Mouse (Mus musculus): ENCODE measurements at regions not wholly inside any gene's neighbourhood (a gene's known extent, or its start where the extent isn't known, plus 50 kb on each side); places are given as distances from the start of the nearest gene placed in this dataset.

GRCm38 (mm10) chr8:113007356-113007755, 437.5 kb downstream of the Cntnap4 start:
- no peak for TF ChIP-seq CTCF (IDR thresholded peaks at IDR 0.05; ENCODE audit: low read depth)
- H3K27me3 ChIP-seq (ENCODE audit: insufficient read depth, low read length) = no peaks in the 10 kb centered on the region
- ATAC-seq (ENCODE audit: insufficient read depth) (no peak), DNase-seq (no peak)
- H3K9ac ChIP-seq = no peak overlapping the region
- H3K36me3 ChIP-seq (ENCODE audit: insufficient read depth) = no peaks in the 10 kb centered on the region
- no peak overlapping the region for H3K4me3 ChIP-seq (ENCODE audit: low read depth, low read length)
- H3K4me2 ChIP-seq = no peak overlapping the region
- no peak overlapping the region for H3K27ac ChIP-seq (ENCODE audit: low read depth)
- 39% methylated on average over 4 of the region's 4 CpGs for WGBS
- H3K9me3 ChIP-seq (ENCODE audit: low read depth, low read length) = no peaks in the 10 kb centered on the region
- H3K4me1 ChIP-seq (ENCODE audit: insufficient read depth) = no peaks in the 10 kb centered on the region

GRCm38 (mm10) chr8:113028880-113029279, 459.0 kb downstream of the Cntnap4 start:
- Histone ChIP-seq H3K27ac (ENCODE audit: low read depth) (no peak overlapping the region), H3K9ac (no peak overlapping the region), H3K4me3 (ENCODE audit: low read depth, low read length) (no peak overlapping the region), H3K4me1 (ENCODE audit: insufficient read depth) (no peaks in the 10 kb centered on the region), H3K4me2 (no peak overlapping the region), H3K27me3 (ENCODE audit: insufficient read depth, low read length) (no peaks in the 10 kb centered on the region), H3K9me3 (ENCODE audit: low read depth, low read length) (no peaks in the 10 kb centered on the region), H3K36me3 (ENCODE audit: insufficient read depth) (no peaks in the 10 kb centered on the region)
- TF ChIP-seq CTCF (IDR thresholded peaks at IDR 0.05; ENCODE audit: low read depth) = no peak
- ATAC-seq (ENCODE audit: insufficient read depth) (no peak), DNase-seq (no peak)
- WGBS = 79% methylated on average over 9 of the region's 9 CpGs

- Histone ChIP-seq H3K4me3 (ENCODE audit: low read depth, low read length) (no peak overlapping the region), H3K27me3 (ENCODE audit: insufficient read depth, low read length) (no peaks in the 10 kb centered on the region), H3K4me1 (ENCODE audit: insufficient read depth) (no peaks in the 10 kb centered on the region), H3K36me3 (ENCODE audit: insufficient read depth) (no peaks in the 10 kb centered on the region), H3K9me3 (ENCODE audit: low read depth, low read length) (no peaks in the 10 kb centered on the region), H3K4me2 (no peak overlapping the region), H3K9ac (no peak overlapping the region), H3K27ac (ENCODE audit: low read depth) (no peak overlapping the region)
- WGBS = 77% methylated on average over 8 of the region's 8 CpGs
- no peak for TF ChIP-seq CTCF (IDR thresholded peaks at IDR 0.05; ENCODE audit: low read depth)
- DNase-seq = peak; percentile 21
- ATAC-seq (ENCODE audit: insufficient read depth) = no peak
Measured at GRCm38 (mm10) chr8:113051770-113052473, 482.1 kb downstream of the Cntnap4 start.

GRCm38 (mm10) chr8:113065246-113066169, 495.7 kb downstream of the Cntnap4 start:
- DNase-seq = peak; percentile 3
- H3K9me3 ChIP-seq (ENCODE audit: low read depth, low read length) = no peaks in the 10 kb centered on the region
- ATAC-seq (ENCODE audit: insufficient read depth) = no peak
- H3K4me1 ChIP-seq (ENCODE audit: insufficient read depth) = no peaks in the 10 kb centered on the region
- no peak overlapping the region for H3K27ac ChIP-seq (ENCODE audit: low read depth)
- no peaks in the 10 kb centered on the region for H3K36me3 ChIP-seq (ENCODE audit: insufficient read depth)
- WGBS = 36% methylated on average over 2 of the region's 2 CpGs
- H3K9ac ChIP-seq = no peak overlapping the region
- H3K4me2 ChIP-seq = no peak overlapping the region
- H3K4me3 ChIP-seq (ENCODE audit: low read depth, low read length) = no peak overlapping the region
- TF ChIP-seq CTCF (IDR thresholded peaks at IDR 0.05; ENCODE audit: low read depth) = no peak
- no peaks in the 10 kb centered on the region for H3K27me3 ChIP-seq (ENCODE audit: insufficient read depth, low read length)

- Histone ChIP-seq H3K4me1 (ENCODE audit: insufficient read depth) (no peaks in the 10 kb centered on the region), H3K27me3 (ENCODE audit: insufficient read depth, low read length) (no peaks in the 10 kb centered on the region), H3K4me3 (ENCODE audit: low read depth, low read length) (no peak overlapping the region), H3K9me3 (ENCODE audit: low read depth, low read length) (no peaks in the 10 kb centered on the region), H3K36me3 (ENCODE audit: insufficient read depth) (no peaks in the 10 kb centered on the region), H3K27ac (ENCODE audit: low read depth) (no peak overlapping the region), H3K9ac (no peak overlapping the region), H3K4me2 (no peak overlapping the region)
- TF ChIP-seq CTCF (IDR thresholded peaks at IDR 0.05; ENCODE audit: low read depth) = no peak
- no peak for DNase-seq
- WGBS = 69% methylated on average over 6 of the region's 6 CpGs
- ATAC-seq (ENCODE audit: insufficient read depth) = no peak
Measured at GRCm38 (mm10) chr8:113066170-113066708, 496.4 kb downstream of the Cntnap4 start.

GRCm38 (mm10) chr8:113083976-113084375, 514.1 kb downstream of the Cntnap4 start:
- H3K4me2 ChIP-seq = no peak overlapping the region

GRCm38 (mm10) chr8:113087586-113087985, 517.7 kb downstream of the Cntnap4 start:
- Histone ChIP-seq H3K27me3 (ENCODE audit: insufficient read depth, low read length) (no peaks in the 10 kb centered on the region), H3K27ac (ENCODE audit: low read depth) (no peak overlapping the region), H3K36me3 (ENCODE audit: insufficient read depth) (no peaks in the 10 kb centered on the region), H3K9me3 (ENCODE audit: low read depth, low read length) (no peaks in the 10 kb centered on the region), H3K4me1 (ENCODE audit: insufficient read depth) (no peaks in the 10 kb centered on the region), H3K9ac (no peak overlapping the region), H3K4me3 (ENCODE audit: low read depth, low read length) (no peak overlapping the region), H3K4me2 (no peak overlapping the region)
- WGBS = 71% methylated on average over 1 of the region's 1 CpGs
- ATAC-seq (ENCODE audit: insufficient read depth) (no peak), DNase-seq (no peak)
- no peak for TF ChIP-seq CTCF (IDR thresholded peaks at IDR 0.05; ENCODE audit: low read depth)

More at GRCm38 (mm10) chr8:113083976-113084375, 514.1 kb downstream of the Cntnap4 start:
- no peaks in the 10 kb centered on the region for H3K36me3 ChIP-seq (ENCODE audit: insufficient read depth)
- no peaks in the 10 kb centered on the region for H3K4me1 ChIP-seq (ENCODE audit: insufficient read depth)
- TF ChIP-seq CTCF (IDR thresholded peaks at IDR 0.05; ENCODE audit: low read depth) = no peak
- ATAC-seq (ENCODE audit: insufficient read depth) (no peak), DNase-seq (peak; percentile 14)
- 78% methylated on average over 2 of the region's 2 CpGs for WGBS
- no peak overlapping the region for H3K9ac ChIP-seq
- H3K9me3 ChIP-seq (ENCODE audit: low read depth, low read length) = no peaks in the 10 kb centered on the region
- H3K4me3 ChIP-seq (ENCODE audit: low read depth, low read length) = no peak overlapping the region
- no peak overlapping the region for H3K27ac ChIP-seq (ENCODE audit: low read depth)
- no peaks in the 10 kb centered on the region for H3K27me3 ChIP-seq (ENCODE audit: insufficient read depth, low read length)

Data from lung, embryonic 14.5 days (tissue).